Mouse (Mus musculus): ENCODE measurements around the gene Trdmt1.

GRCm38 (mm10) chr2:13559303-13559702 lies 14.8 kb upstream of the Trdmt1 start:
- no peak for TF ChIP-seq CTCF (IDR thresholded peaks at IDR 0.05; ENCODE audit: control insufficient read depth, insufficient read depth, insufficient replicate concordance, low read depth, low read length)
- no peak for TF ChIP-seq POLR2A (IDR thresholded peaks at IDR 0.05; ENCODE audit: control insufficient read depth, low read depth, low read length)
